Mouse (Mus musculus) stomach, postnatal 0 days (tissue): ENCODE data around the gene Pitpnm2. TPM values are rescaled to one million over a fixed set of nuclear protein-coding genes. Genes with fewer than 3 reads are reported as not detected.

Experiments
- ATAC-seq: fragments of 200-750 bp; cut with Nextera tagmentation; 2 replicates; pipeline ENCODE4 v1.8.0; 2017; ENCODE audit not compliant: low FRiP score, low TSS enrichment
- DNase-seq: peaks from one replicate; pipeline ENCODE4 v3.0.0-alpha.2; 2016; ENCODE audit warnings: low spot score
- H3K27ac ChIP-seq: fragments of 300-500 bp; sonication (generic); replicated peaks from 2 replicates; pipeline ENCODE4 v1.5.1; 2014; ENCODE audit warnings: mild to moderate bottlenecking, control low read depth
- H3K27me3 ChIP-seq: fragments of 300-500 bp; sonication (generic); 2 replicates; pipeline ENCODE4 v1.6.1; 2014; ENCODE audit warnings: low read length; ENCODE audit not compliant: control insufficient read depth, insufficient read depth
- H3K36me3 ChIP-seq: fragments of 300-500 bp; sonication (generic); 2 replicates; pipeline ENCODE4 v1.6.1; 2014; ENCODE audit warnings: low read length, mixed read lengths; ENCODE audit not compliant: control insufficient read depth, insufficient read depth
- H3K4me1 ChIP-seq: fragments of 300-500 bp; sonication (generic); replicated peaks from 2 replicates; pipeline ENCODE4 v1.6.1; 2014; ENCODE audit warnings: antibody characterized with exemption; ENCODE audit not compliant: control insufficient read depth, insufficient read depth
- H3K4me2 ChIP-seq: fragments of 300-500 bp; sonication (generic); replicated peaks from 2 replicates; pipeline ENCODE4 v1.6.1; 2014; ENCODE audit warnings: low read depth, mild to moderate bottlenecking, control low read depth, moderate library complexity
- H3K4me3 ChIP-seq: fragments of 300-500 bp; sonication (generic); 2 replicates; pipeline ENCODE4 v1.5.1; 2014; ENCODE audit warnings: low read depth, low read length, control low read depth
- H3K9ac ChIP-seq: fragments of 300-500 bp; sonication (generic); 2 replicates; pipeline ENCODE4 v1.6.1; 2014; ENCODE audit warnings: mild to moderate bottlenecking, low read length, control low read depth, mixed read lengths
- H3K9me3 ChIP-seq: fragments of 300-500 bp; sonication (generic); 2 replicates; pipeline ENCODE4 v1.6.1; 2016; ENCODE audit warnings: low read length; ENCODE audit not compliant: control insufficient read depth
- CTCF ChIP-seq: IDR thresholded peaks from 2 replicates; pipeline ENCODE4 v1.5.1; 2016; ENCODE audit warnings: antibody characterized with exemption, low read depth, mild to moderate bottlenecking, moderate library complexity
- EP300 ChIP-seq: optimal IDR thresholded peaks from 2 replicates; pipeline ENCODE3; 2016; ENCODE audit warnings: antibody characterized with exemption
- WGBS: fragments of 180-500 bp; shearing (Covaris S2); extraction: QIAGEN DNeasy Blood & Tissue Kit; methylation state at CpG from one replicate; pipeline ENCODE4 v1.1.7; 2014; 5-methylcytosine and 5-hydroxymethylcytosine counted together
- polyA plus RNA-seq: library from polyadenylated mRNA; unstranded; fragments of >200 nt; fragmentation: Nextera tagmentation; extraction: Ambion mirVana; gene quantifications from 2 replicates; pipeline ENCODE4 v1.2.1, GENCODE M21; 2015

Pitpnm2 gene
- polyA plus RNA-seq, 1 experiment from 2014 or later: 1.8 TPM

DNA sequence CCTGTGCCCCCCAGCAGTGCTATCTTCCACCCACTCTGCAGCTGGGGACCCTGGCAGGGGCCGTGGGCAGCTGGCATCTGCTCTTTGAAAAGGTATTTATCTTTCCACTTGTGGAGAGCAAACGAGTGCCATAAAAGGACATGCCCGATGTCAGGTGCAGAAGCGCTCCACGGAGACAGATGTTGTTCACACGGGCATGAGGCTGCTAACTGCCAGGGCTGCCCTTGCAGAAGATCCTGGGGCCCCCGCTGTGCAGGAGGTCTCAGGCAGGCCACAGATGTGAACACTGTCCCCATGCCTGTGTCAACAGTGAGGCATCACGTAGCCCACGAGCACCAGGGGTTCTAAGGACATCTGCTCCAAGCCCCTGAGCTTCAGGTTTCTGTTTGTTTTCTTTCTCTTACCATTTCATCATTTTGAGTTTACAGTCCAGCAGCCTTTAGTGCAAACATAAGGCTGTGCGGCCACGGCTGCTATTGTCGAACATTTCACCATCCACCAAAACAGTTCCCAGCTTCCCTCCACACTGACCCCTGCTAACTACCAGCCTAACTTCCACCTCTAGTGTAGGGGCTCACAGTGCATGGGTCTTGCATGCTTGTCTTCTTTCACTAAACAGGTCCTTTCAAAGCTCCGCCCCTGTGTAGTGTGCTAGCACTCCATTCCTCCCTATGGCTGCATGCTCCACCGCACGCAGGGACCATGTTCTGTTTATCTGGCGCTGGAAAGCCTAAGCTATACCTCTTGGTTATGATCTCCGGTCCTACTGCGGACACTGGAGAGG, 17.0 kb downstream of the Pitpnm2 start:
- DNase-seq (no peak), ATAC-seq (no peak)
- TF ChIP-seq CTCF: no peak
- TF ChIP-seq EP300: no peak
- no peaks in the 10 kb centered on the region for H3K9me3 ChIP-seq
- peaks cover 6% of the 10 kb centered on the region for H3K4me1 ChIP-seq
- 40% methylated on average over 18 of the region's 18 CpGs for WGBS
- no peak overlapping the region for H3K4me2 ChIP-seq
- no peaks in the 10 kb centered on the region for H3K27me3 ChIP-seq
- no peak overlapping the region for H3K4me3 ChIP-seq
- H3K36me3 ChIP-seq: no peaks in the 10 kb centered on the region
- 0 out of 2 replicates have a peak overlapping the region, but pooled peaks have one; percentile 35 for H3K27ac ChIP-seq
- no peak overlapping the region for H3K9ac ChIP-seq

DNA sequence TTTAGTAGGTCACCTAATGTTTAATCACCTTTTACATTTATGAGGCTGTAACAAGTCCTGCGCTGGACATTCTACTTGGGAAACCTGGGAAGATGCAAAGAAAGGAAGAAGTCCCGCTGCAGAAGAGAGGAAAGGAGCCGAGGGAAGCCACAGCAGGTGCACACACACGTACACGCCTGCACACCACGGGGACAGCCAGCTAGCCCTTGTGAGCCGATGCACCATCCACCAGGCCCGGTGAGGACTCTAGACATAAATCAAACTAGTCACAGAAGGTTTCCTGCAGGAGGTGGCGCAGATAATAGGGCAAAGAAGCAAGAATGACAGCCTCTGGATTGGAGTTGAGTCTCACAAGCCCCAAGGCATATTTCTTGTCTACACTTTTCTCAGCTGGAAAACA, 19.1 kb downstream of the Pitpnm2 start:
- no peaks in the 10 kb centered on the region for H3K9me3 ChIP-seq
- no peaks in the 10 kb centered on the region for H3K36me3 ChIP-seq
- no peak overlapping the region for H3K27ac ChIP-seq
- TF ChIP-seq CTCF (no peak), EP300 (no peak)
- no peak overlapping the region for H3K4me2 ChIP-seq
- no peak for ATAC-seq
- 69% methylated on average over 9 of the region's 9 CpGs for WGBS
- no peak overlapping the region for H3K9ac ChIP-seq
- no peak overlapping the region for H3K4me3 ChIP-seq
- peaks cover 6% of the 10 kb centered on the region for H3K4me1 ChIP-seq
- no peaks in the 10 kb centered on the region for H3K27me3 ChIP-seq
- DNase-seq: no peak

DNA sequence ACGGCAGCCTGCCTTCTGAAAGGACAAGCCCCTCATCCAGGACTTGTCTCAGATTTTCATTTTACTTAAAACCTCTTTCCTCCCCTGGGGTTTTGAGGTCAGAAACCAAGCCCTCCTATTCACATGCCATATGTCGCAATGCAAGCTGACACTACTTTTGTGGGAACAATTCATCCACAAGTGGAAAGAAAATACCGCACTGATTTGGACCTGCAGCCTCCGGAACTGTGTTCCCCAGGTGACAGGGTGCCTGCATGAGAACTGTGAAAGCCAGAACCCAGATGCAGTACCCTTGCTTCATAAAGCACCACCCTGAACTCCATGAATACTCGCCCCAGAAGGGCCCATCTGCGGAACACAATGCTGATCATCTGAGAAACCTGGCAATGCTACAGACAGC, 22.4 kb downstream of the Pitpnm2 start:
- no peak for ATAC-seq
- Histone ChIP-seq H3K27ac (no peak overlapping the region), H3K27me3 (no peaks in the 10 kb centered on the region), H3K4me2 (no peak overlapping the region), H3K9me3 (no peaks in the 10 kb centered on the region), H3K4me3 (no peak overlapping the region), H3K36me3 (no peaks in the 10 kb centered on the region), H3K4me1 (no peaks in the 10 kb centered on the region; the same call in 1 of the 2 replicates), H3K9ac (no peak overlapping the region)
- WGBS: 71% methylated on average over 6 of the region's 6 CpGs
- TF ChIP-seq CTCF (no peak), EP300 (no peak)
- no peak for DNase-seq

DNA sequence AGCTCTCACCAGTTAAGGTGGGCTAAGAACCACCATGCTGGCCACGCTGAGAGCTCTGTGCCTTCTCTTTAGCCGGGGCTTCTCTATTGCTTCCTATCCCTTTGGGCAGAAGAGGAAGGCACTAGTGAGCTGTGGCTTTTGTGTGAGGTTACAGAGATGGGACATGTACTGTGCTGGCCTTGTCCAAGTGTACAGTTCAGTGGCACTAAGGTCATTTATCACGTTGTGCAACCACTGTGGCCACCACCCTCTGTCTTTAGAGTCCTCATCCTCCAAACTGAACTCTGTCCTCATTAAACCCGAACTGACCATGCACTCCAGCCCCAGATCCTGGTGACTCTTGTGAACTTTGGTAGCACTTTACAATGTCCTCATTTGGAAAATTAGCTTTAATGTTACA, 23.1 kb downstream of the Pitpnm2 start:
- Histone ChIP-seq H3K4me1 (peaks cover 2% of the 10 kb centered on the region; the same call in 1 of the 2 replicates), H3K27ac (no peak overlapping the region), H3K9me3 (no peaks in the 10 kb centered on the region), H3K27me3 (no peaks in the 10 kb centered on the region), H3K4me3 (no peak overlapping the region), H3K9ac (no peak overlapping the region), H3K36me3 (no peaks in the 10 kb centered on the region), H3K4me2 (no peak overlapping the region)
- DNase-seq (no peak), ATAC-seq (no peak)
- WGBS: 82% methylated on average over 4 of the region's 4 CpGs
- TF ChIP-seq EP300: no peak
- TF ChIP-seq CTCF: no peak

DNA sequence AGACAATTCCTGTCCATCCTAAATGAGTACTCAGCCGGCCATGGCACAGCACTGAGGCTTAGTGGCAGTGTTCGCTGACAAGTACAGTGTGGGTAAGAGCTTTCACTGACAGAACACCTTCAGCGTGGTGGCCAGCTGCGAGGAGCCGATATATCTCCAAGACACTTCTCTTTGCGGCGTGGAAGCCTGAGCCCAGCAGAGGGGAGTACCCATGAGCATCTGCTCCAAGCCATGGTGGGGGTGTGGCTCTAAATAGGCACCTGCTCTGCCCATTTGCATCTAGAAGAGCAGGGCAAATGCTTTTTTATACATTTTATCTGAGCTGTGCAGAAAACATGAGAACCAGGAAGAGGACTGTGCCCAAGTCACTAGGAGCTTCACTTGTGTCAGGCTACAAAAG, 23.7 kb downstream of the Pitpnm2 start:
- Histone ChIP-seq H3K4me3 (no peak overlapping the region), H3K27ac (no peak overlapping the region), H3K9ac (no peak overlapping the region), H3K9me3 (no peaks in the 10 kb centered on the region), H3K4me1 (peaks cover 3% of the 10 kb centered on the region), H3K27me3 (no peaks in the 10 kb centered on the region), H3K36me3 (no peaks in the 10 kb centered on the region), H3K4me2 (no peak overlapping the region)
- no peak for ATAC-seq
- WGBS: 93% methylated on average over 7 of the region's 7 CpGs
- no peak for TF ChIP-seq CTCF
- no peak for TF ChIP-seq EP300
- DNase-seq: no peak

DNA sequence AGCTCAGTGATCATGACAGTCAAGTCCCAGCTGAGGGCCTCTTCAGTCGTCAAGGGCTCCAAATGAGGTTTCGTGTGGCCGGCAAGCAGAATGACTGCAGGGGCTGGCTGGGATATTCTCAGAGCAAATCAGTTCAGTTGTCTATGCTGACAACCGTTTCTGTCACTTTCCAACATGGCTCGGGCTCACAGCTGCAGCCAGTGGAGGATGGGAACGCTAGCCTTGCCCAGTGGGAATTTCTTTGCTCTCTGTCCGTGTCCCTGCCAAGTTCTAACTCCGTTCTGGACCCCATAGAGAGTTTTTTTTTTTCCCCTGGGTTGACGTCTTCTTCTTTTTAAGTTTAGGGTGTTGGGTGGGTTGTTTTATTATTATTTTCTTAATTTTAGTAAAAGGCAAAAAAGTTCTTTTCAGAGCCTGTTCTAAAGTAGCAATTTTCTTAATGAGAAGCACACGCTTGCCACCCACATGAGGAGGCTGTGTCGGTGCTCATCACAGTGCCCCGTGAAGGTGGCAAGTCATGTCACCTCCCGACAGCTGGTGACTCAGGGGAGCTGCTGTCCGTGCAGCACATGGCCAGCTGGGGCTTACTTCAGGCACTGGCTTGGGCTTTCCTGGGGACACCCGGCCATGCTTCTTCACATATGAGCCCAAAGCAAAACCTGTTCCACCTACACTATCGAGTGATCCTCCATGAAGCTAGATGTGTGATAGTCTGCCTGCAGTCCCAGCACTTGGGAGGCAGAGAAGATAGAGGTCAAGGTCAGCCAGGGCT, 25.1 kb downstream of the Pitpnm2 start:
- ATAC-seq (no peak), DNase-seq (no peak)
- Histone ChIP-seq H3K27me3 (no peaks in the 10 kb centered on the region), H3K36me3 (no peaks in the 10 kb centered on the region), H3K4me3 (no peak overlapping the region), H3K27ac (no peak overlapping the region), H3K4me2 (no peak overlapping the region), H3K4me1 (peaks cover 5% of the 10 kb centered on the region), H3K9ac (no peak overlapping the region), H3K9me3 (no peaks in the 10 kb centered on the region)
- TF ChIP-seq CTCF (no peak), EP300 (no peak)
- 74% methylated on average over 16 of the region's 16 CpGs for WGBS
